Mouse (Mus musculus) right cerebral cortex, adult 18-20 months (tissue): ENCODE data around the gene Zfp414.

Experiments used
- DNase-seq: peaks from one replicate; pipeline ENCODE4 v3.0.0; 2022; ENCODE audit warnings: mixed read lengths

Zfp414 gene

GRCm38 (mm10) chr17:33666813-33667212 is 37.9 kb downstream of the Zfp414 start:
- no peak for DNase-seq

GRCm38 (mm10) chr17:33669681-33670080 is 40.8 kb downstream of the Zfp414 start:
- no peak for DNase-seq

GRCm38 (mm10) chr17:33673837-33674236 is 44.9 kb downstream of the Zfp414 start:
- DNase-seq: no peak

GRCm38 (mm10) chr17:33675452-33675851 is 46.6 kb downstream of the Zfp414 start:
- peak; percentile 11 for DNase-seq

GRCm38 (mm10) chr17:33676086-33676485 is 47.2 kb downstream of the Zfp414 start:
- no peak for DNase-seq

- DNase-seq: no peak
Observed at GRCm38 (mm10) chr17:33678771-33679170, 49.9 kb downstream of the Zfp414 start.
